Mouse (Mus musculus): Measurements from ENCODE around the gene 4930524B15Rik.
"Not testable (repeated sequence)": the region's sequence is repeated elsewhere in the genome, so short reads cannot be mapped to it uniquely, and the experiment has no call there.

4930524B15Rik gene

DNA sequence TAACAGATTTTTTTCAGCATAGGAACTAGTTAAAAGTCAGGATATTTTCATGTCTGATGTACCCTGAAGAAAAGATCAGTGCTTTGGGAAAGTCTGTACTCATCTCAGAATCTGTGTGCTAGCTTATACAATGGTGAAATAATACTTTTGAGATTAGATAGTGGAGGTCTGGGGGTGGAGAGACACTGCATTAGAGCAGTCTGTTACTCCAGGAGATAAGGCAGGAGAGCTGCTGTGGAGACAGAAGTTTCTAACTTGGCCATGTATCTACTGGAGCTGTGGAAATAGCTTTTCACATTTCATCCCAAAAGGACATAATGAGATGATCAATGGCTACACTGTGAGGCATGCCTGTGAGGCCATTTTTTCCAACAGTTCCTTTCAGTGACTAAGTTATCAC, 17.9 kb downstream of the 4930524B15Rik start:
- DNase-seq (ENCODE audit: low read depth, low spot score) = no peak

DNA sequence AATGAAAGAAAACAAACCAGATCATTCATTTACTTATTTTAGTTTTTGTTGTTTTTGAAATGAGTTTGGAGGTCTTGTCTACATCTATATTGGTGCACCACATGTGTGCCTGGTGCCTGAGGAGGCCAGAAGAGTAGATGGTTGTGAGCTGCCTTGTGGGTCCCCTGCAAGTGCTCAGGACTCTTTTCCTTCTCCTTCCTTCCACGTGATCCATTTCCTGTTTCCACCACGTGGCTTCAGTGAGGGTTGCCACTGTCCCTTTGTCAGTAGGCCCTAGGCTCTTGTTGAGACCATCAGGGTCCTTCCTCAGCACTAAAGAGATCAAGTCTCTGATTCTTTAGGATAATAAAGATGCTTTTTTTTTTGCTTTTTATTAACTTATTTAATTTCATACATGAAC, 19.4 kb downstream of the 4930524B15Rik start:
- no peak for DNase-seq (ENCODE audit: low read depth, low spot score)

DNA sequence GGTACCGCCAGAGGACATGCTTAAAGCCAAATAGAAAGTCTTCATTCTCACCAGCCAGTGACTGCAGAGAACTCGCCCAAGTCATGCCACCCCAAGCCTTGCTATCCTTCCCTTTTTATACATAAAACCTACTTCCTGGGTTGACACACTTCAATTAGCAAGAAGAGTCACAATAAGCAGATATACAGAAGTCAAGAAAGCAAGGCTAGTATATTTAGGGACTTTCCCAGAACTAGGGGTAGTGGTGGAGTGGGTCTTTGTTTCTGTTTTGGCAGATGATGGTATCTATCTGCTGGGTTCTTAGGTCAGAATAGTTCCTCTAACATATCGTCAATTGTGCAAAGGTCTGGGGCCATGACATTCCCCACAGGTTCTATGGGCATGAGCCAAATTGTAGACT, 27.1 kb downstream of the 4930524B15Rik start:
- no peak for DNase-seq (ENCODE audit: low read depth, low spot score)

DNA sequence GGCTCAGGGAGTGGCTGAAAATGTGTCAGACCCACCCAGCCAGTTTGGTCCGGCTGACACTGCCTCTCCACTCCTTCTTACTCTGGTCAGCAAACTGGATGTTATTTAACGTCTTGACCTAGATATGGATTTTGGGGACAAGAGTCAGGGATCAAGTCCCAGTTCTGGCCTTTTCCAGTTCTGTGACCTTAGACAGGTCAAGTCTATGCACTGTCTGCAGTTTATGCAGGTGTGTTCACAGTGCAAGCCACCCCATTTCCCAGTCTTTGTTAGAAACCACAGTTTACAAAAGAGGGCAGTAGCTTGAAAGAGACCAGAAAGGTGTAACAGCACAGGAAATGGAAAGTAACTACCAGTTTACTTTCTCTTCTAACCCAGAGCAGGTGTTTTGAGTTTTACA, 34.3 kb downstream of the 4930524B15Rik start:
- no peak for DNase-seq (ENCODE audit: low read depth, low spot score)

DNA sequence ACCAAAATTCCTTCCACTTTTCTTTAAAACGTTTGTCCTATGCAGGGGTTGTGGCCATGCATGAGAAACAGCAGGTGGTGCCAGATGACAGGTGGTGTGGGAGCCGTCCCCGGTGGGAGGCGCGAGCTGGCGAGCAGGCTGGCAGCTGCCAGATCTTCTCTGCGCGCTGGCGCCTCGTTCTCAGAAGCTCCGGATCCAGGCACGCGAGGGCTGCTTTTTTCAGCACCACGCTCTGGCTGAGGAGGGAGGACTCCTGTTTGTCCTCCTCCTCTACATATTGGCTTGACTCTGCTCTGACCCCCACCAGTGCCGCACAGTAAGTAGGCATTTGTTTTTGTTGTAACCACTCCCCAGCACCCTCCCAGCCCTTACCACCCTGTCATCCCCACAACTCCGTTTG, 34.9 kb downstream of the 4930524B15Rik start, which contains the start of gene Nsg2:
Gene Nsg2, plus strand, starts transcription at position 183 of the 400 bp plus-strand sequence.
- DNase-seq (ENCODE audit: low read depth, low spot score) = peak; percentile 87

DNA sequence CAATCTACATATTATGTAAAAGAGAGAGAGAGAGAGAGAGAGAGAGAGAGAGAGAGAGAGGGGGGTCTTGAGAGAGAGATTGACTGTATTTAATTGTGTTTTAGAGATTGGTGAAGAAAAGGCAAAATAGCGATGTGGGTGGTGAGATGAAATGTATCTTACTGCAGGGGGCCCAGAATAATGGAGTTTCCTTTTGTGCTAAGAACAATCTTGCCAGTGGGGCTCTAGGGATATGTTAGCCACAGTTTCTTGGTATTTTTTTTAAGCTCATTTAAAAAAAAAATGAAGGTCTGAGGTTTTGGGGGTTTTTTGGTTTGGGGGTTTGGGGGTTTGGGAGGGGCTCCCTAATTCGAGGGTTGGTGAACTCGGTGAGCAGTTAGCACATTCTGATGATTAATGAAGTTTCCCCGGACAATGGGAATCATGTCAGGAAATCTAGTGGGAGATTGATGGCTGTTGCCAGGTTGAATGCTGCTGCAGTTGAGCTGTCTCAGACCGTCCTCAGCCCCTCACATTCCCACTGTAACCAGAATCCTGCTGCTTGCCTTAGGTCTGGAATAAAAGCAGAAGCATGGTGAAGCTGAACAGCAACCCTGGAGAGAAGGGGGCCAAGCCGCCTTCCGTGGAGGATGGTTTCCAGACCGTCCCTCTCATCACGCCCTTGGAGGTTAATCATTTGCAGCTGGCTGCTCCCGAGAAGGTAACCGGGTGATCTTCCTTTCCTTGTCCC, 36.0 kb downstream of the 4930524B15Rik start:
- DNase-seq (ENCODE audit: low read depth, low spot score) = peak; percentile 62

DNA sequence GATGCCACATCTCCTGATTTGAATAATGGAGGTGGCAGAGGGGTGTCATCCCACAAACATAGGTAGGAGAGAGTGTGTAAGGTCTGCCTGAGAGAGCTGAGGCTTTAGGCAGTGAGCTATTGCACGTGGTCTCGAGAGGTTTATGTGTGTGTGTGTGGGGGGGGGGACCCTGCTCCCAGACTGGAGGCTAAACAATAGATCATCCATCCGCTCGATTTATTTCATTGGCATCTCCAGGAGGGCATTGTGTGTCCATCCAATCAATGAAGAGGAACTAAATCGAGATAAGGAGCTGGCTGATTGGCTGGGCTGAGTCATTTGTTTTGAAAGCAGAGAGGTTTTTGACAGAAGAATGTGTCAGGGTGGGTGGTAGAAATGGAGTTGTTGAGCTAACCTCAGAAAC, 37.3 kb downstream of the 4930524B15Rik start:
- DNase-seq (ENCODE audit: low read depth, low spot score) = peak; percentile 45

DNA sequence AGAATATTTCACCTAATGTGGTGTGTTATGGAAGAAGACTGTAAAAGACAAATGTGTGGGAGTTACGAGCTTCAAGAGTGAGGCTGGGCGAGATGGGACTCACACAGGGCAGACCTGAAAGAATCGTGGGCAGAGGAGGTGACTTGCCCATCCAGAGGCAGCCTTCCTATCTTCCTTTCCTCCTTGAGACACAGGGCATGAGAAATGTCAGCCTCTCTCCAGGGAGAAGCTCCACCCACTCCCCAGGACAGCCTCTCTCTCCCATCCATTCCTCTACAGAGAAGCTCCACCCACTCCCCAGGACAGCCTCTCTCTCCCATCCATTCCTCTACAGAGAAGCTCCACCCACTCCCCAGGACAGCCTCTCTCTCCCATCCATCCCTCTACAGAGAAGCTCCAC, 42.7 kb downstream of the 4930524B15Rik start:
- not testable (repeated sequence) for DNase-seq (ENCODE audit: low read depth, low spot score)

DNA sequence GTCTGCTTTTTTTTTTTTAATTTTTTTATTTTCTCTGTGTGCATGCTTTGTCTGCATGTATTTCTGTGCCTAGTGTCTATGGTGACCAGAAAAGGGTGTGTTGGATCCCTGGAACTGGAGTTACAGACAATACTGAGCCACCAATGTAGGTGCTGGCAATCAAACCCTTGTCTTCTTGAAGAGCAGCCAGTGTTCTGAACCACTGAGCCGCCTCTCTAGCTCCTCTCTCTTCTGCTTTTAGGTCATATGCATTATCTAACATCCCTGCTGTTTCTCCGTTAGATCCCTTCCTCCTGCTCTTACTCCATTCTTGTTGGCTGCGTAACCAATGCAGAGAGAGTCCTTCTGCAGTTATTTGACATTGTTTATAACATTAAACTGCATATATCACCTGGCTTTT, 43.5 kb downstream of the 4930524B15Rik start:
- no peak for DNase-seq (ENCODE audit: low read depth, low spot score)

DNA sequence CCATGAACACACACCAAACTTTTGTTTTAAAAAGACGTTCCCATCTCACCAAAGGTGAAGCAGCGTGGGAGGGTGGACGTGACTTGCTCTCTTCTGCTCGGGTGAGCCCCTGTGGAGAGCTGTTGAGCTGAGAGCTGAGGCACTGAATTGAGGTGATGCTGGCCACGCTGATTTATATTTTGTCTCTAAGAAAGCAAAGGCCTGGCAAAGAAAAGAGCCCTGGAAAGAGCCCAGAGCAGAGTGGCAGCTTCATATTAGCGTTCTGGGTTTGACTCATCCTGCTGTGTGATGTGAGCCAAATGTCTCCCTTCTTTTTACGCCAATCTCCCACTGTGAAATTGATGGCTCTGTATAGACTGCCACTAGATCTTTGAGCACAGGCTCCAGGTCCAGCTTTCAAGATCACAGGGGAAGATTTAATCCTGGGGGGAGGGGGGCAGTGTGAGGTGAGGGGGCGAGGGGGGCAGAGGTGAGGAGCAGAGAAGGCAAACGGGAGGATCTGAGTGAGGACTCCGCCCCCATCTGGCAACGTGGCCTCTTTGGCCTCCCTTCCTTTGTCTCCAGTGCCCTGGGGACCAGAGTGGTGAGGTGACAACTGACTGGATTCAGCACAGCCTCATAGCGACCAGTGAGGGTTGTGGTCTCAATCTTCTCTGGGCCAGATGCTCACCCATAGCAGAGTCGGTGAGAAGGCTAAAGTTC, 44.7 kb downstream of the 4930524B15Rik start:
- DNase-seq (ENCODE audit: low read depth, low spot score) = peak; percentile 65

DNA sequence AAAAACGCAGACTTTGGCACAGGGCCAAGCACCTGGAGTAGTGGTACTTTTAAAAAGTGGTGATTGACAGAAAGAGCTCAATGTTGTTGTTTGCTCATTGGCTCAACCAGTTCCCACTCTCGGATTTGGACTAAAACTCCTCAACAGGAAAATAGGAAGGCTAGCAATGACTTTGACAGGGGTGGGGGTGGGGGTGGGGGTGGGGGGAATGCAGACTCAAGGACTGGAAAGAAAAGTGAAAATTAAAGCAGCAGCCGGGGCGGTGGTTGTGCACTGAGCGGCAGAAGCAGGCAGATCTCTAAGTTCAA, 45.2 kb downstream of the 4930524B15Rik start:
- DNase-seq (ENCODE audit: low read depth, low spot score) = no peak

DNA sequence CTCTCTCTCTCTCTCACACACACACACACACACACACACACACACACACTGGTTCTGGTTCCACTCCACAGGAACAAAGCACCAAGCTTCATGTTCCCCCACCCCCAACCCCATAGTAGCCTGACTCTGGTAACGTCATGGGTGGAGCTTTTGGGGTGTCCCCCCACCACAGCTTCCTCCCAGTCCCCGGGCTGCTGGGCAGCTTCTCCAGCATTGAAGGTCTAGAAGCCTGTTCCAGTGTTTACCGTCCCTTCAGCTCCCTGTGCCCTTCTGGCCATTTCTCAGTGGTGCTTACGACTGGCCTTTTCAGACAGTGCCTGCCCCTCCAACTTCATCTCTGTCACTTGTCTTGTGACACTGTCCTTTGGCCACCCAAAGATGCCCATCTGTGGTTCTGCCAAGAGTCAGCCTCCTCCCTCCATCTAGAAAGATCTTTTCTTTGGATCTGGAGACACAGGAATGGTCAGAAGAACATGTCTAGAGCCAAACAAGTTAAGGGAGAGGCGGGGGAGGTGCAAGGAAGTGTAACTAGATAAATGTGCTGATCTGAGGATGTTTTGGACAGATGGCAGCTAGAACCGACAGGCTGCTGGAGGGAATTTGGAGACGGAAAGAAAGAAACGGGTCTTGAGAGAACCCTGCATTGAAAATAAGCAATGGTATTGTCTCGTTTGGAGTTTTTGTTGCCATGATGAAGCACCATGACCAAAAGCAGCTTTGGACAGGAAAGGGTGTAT, 46.6 kb downstream of the 4930524B15Rik start:
- DNase-seq (ENCODE audit: low read depth, low spot score) = no peak

DNA sequence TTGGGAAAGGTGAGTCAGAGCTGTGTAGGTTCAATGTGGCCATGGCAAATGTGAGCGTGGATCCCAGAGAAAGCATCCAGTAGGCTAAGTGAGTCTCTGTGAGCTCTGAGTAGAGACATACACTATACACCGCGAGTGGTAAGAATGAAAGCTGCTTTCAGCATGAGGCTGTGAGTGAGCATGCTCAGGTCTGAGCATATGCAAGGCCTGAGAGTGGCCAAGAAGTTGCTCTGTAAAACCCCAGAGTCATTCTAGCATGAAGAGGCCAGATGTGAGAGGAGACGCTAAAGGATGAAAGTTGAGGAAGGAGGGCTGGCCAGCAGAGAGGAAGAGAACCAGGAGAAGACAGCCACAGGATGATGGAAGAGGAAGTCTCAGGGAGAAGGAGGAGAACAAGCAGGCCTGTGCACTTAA, 47.6 kb downstream of the 4930524B15Rik start:
- no peak for DNase-seq (ENCODE audit: low read depth, low spot score)

DNA sequence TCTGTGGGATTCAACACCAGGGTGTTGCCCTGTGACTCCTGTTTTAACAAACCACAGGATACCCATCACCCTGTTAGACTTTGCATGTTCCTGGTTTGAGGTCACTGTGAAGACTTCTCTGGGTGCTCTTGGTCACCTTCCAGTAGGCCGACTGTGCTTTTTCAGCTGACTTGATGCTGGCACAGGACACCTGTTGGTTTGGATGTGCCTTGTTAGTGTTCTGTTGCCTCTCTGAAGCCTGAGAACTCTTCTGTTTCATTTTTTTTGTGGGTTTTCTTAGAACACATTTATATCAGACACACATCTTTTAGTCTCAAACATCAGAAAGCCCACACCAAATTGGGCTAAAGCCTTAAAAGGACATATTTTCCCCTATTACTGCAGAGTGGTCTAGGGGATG, 48.2 kb downstream of the 4930524B15Rik start:
- DNase-seq (ENCODE audit: low read depth, low spot score) = no peak

DNA sequence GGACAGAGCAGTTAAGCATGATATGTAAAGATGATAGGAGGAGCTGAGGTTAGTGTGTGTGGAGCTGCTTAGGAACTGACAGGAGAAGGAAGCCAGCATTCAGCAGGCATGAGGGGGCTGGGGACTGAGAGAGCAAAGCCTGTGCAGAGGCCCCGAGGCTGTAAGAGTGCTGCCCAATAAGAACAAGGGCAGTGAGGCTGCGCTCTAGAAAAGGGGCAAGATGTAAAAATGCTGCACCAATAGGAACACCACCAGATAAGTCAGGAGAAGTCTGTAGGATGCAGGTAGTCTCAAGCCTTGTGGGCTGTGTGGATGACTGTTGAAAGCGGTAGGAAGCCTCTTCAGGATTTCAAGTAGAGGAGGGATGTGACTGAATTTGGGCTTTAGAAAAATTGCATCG, 52.8 kb downstream of the 4930524B15Rik start:
- DNase-seq (ENCODE audit: low read depth, low spot score) = no peak

DNA sequence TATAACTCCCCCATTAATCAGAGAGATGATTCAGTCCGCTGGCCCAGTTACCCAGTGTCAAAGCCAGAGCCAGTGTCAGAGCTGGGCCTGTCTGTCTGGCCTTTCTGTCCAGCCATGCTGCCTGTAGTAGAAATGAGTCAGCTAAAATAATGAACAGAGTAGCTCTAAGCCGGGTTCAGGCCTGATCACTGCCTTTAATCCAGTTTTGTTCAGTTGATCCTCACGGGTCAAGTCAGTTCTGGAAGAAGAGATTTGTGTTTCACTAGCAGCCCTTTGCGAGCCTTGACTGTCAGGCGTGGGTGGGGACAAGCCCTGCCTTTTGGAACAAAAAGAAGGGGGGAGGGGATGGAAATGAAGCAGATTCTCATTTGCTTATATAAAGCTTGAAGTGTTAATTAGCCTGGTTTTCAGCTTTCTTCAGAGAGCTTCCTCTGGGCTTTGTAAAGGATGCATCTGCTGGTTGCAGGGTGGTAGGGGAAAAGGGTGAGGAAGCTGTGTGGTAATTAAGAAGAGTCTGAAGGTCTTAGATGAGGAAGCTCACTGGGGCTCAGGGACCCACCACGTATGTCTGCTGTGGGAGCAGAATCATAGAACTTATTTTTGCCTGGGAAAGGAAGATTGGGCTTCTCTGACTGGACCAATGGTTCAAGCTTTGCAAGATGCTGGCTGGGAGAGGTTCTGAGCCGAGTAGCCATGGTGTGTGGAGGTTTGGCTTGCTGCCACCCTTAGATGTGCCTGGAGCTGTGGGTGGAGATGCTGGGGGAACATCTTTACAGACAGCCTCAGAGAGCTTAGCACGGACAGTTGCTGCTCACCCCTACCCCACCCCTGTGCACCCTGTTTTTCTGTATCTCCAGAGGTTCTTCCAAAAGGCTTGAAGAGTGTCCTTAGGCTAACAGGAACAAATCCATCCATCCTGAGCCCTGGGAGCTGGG, 54.9 kb downstream of the 4930524B15Rik start:
- no peak for DNase-seq (ENCODE audit: low read depth, low spot score)

DNA sequence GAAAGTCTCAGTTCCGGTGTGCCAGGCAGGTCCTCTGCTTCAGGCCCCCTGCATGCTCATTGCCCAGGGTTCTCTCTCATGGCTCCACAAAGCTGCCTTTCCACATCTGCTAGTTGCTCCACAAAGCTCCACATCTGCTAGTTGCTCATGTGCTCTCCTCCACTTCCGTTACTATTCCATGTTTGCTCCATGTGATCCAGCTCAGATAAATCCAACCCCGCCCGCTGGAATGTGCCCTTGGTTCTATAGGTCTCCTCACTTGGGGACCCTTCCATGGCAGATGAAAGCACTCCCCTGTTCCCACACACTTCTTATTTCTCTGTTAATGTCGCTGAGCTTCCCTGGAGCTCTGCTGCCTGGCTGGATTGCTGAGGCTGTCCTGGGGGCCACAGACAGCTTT, 61.2 kb downstream of the 4930524B15Rik start:
- no peak for DNase-seq (ENCODE audit: low read depth, low spot score)

DNA sequence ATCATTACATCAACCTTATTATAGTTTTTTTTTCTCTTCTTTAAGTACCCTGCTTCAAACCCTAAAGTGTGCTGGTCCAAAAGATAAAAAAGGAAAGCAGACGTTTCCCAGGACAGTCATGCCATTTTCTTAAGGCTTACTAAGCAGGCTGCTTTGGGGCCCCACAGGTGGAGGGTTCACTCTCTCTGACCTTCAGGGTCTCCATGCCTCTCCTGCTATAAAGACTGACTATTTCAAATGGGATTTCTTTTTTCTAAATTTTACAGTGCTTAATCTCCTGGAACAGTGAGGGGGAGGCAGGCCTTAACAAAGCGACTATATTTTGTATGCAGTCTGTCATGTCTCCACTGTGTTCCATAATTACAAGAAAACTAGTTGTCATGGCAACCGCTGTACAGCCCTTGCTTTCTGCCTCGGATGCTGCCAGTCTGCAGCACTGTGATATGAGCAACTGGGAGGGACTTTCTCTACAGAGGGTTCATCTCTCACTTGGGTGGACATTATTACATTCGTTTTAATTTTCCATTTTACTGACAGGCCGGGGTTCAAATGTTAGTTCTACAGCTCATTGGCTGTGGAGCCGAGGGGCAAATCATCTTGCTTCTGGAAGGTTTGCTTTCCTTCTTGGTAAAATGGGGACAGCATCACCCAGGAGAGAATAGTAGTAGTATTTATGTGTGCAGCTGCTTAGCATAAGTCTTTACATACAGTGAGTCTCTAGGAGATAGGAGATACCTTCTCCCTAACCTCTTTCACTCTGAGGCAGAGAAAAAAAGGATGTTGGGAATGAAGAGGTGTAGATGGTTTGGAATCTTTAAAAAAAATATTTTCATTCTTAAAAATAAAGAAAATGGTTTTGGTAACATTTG, 62.3 kb downstream of the 4930524B15Rik start:
- peak; percentile 35 for DNase-seq (ENCODE audit: low read depth, low spot score)

DNA sequence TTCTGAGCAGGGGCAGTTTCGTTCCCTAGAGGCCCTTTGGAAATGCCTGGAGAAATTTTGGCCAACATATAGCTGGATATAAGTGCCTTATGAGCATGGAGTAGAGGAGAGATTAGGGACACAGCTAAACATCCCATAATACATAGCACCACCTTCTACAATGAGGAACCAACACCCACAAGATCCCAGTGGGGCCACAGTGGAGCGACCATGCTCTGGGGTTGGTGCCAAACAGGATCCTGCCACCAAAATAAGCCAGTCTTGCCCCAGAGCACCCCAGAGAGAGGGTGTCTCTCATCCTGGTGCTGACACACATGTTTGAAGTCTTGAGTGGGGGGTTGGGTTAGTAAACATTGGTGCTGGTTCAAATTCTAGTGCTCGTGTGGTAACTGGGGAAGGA, 63.2 kb downstream of the 4930524B15Rik start:
- no peak for DNase-seq (ENCODE audit: low read depth, low spot score)
